Mouse (Mus musculus): Measurements from ENCODE around the gene Afap1. TPM values are rescaled to one million over a fixed set of nuclear protein-coding genes. Genes with fewer than 3 reads are reported as not detected.

The Afap1 gene
- 12.3 and 14.1 TPM in 2 replicates for polyA plus RNA-seq (2012; rRNA removed)

DNA sequence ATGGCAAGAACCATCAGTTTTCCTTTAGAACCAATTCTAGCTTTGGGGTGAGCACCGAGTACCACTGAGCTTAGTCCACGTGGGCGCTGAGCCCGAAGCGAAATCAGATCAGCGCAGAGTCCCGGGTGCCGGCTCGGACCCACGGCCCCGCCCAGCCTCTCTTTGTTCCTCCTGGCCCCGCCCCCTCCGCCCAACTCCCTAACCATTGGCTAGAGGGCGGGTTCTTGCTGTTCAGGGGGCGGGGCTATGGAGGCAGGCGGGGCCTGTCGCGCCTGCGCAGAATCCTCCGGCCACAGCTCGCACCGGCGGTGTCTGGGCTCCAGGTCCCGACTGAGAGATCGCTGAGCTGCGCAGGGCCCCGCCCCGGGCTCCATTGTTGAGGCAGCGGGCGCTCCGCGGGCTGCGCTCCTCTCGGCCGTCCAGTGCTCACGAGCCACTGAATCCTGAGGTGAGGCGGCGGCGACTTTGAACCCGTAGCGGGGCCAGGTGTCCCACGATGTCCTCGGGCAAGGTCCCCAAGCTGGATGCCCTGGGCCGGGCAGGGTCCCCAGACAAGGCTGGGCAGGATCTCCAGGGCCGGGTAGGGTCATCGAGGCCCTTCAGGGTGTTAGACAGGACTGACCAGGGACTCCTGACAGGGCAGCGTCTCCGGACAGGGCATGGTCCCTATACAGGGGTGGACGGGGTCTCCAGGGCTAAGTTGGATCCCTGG, at the start of gene Afap1:
Gene Afap1, plus strand, starts transcription at position 227 of the 712 bp plus-strand sequence.
- Histone ChIP-seq H3K4me1 (ENCODE audit: control insufficient read depth, insufficient read depth, low read length) (peaks cover 2% of the 10 kb centered on the region), H3K27ac (ENCODE audit: insufficient read depth, low read length) (peak within 1 kb of the TSS; percentile 78)
- TF ChIP-seq POLR2A (IDR thresholded peaks at IDR 0.05; ENCODE audit: extremely low read depth, insufficient read depth, low read length) (peak; percentile 53; the same call in 1 of the 2 replicates), CTCF (IDR thresholded peaks at IDR 0.05; ENCODE audit: extremely low read depth, insufficient read depth, low read length) (no peak)

DNA sequence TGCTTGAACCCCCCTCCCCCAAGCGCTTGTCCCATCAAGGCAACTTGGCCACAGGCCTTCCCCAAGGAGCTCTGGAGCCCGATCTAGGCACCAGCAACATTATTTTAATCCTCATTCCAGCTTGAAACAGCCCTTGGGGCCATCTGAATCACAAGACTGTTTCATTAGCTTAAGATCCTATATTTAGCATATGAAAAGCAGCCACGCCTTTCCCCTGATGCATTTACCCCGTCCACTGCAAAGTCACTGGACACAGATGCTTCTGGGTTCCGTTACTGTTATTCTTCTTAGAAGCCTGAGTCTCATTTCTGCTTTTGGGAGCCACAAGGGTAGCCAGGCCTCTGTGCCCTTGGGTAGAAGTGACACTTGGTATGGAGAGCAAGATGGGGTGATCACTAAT, 41.6 kb upstream of the Afap1 start:
- H3K27ac ChIP-seq (ENCODE audit: insufficient read depth, low read length): no peak overlapping the region
- H3K4me3 ChIP-seq (ENCODE audit: insufficient read depth, low read length): no peak overlapping the region
- no peaks in the 10 kb centered on the region for H3K4me1 ChIP-seq (ENCODE audit: control insufficient read depth, insufficient read depth, low read length)
- TF ChIP-seq CTCF (IDR thresholded peaks at IDR 0.05; ENCODE audit: extremely low read depth, insufficient read depth, low read length) (no peak), POLR2A (IDR thresholded peaks at IDR 0.05; ENCODE audit: extremely low read depth, insufficient read depth, low read length) (no peak)

More for the DNA sequence above, at the start of gene Afap1:
- peak within 1 kb of the TSS; percentile 68 for H3K4me3 ChIP-seq (ENCODE audit: insufficient read depth, low read length)

DNA sequence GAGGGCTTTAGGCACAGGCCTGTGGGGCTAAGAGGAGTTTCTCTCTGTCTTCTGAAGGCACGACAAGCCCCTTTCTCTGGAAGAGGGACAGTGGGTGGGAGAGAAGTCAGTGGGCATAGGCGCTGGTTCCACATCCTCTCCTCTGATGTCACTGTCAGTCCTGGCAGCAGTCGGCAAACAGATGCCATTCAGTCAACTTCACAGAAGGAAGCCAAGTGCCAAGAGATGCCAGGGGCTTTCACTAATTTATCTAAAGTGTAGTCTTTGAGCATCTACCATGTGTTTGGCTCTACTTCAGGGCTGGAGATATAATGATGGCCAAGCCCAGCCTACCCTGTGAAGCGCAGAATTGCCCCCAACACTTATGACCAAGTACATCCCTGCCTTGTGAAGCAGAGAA, 39.7 kb upstream of the Afap1 start:
- TF ChIP-seq CTCF (IDR thresholded peaks at IDR 0.05; ENCODE audit: extremely low read depth, insufficient read depth, low read length): no peak
- no peak for TF ChIP-seq POLR2A (IDR thresholded peaks at IDR 0.05; ENCODE audit: extremely low read depth, insufficient read depth, low read length)
- no peaks in the 10 kb centered on the region for H3K4me1 ChIP-seq (ENCODE audit: control insufficient read depth, insufficient read depth, low read length)
- no peak overlapping the region for H3K4me3 ChIP-seq (ENCODE audit: insufficient read depth, low read length)
- H3K27ac ChIP-seq (ENCODE audit: insufficient read depth, low read length): no peak overlapping the region

DNA sequence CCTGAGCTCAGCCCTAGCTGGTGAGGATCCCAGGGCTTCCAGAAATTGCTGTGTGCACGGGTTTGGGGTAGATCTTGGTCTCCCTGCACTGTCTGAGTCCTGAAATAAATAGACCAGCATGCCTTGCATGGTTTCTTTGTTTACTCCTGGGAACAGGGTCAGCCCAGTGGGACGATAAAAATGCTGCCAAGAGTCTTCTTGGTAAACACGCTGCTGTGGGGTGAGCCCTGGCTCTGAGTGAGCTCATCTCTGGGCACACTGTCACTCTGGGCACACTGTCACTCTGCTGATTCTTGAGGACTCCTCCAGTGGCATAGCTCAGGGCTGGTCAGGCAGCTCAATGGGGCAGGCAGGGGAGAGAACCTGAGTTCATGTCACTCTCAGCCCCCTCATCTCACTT, 36.9 kb upstream of the Afap1 start:
- Histone ChIP-seq H3K4me3 (ENCODE audit: insufficient read depth, low read length) (no peak overlapping the region), H3K4me1 (ENCODE audit: control insufficient read depth, insufficient read depth, low read length) (no peaks in the 10 kb centered on the region), H3K27ac (ENCODE audit: insufficient read depth, low read length) (peak overlapping the region; percentile 74)
- TF ChIP-seq CTCF (IDR thresholded peaks at IDR 0.05; ENCODE audit: extremely low read depth, insufficient read depth, low read length): no peak
- TF ChIP-seq POLR2A (IDR thresholded peaks at IDR 0.05; ENCODE audit: extremely low read depth, insufficient read depth, low read length): no peak

DNA sequence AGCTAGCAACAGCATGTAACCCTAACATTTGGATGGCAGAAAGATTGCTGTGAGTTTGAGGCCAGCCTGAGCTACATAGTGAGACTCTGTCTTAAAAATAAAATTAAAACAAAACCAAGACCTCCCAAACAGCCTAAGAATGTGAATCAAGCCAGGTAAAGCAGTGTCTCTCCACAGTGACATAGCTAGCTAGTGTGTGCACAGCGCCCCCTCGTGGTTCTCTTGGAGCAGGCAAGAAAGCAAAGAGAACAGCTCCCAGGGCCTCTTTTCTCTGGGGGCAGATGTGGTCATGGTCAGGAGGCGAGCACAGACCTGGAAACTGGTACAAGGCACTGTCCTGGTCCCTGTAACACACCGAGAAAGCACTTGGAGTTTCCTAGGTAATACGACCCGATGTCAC, 35.0 kb upstream of the Afap1 start:
- H3K27ac ChIP-seq (ENCODE audit: insufficient read depth, low read length): no peak overlapping the region
- TF ChIP-seq CTCF (IDR thresholded peaks at IDR 0.05; ENCODE audit: extremely low read depth, insufficient read depth, low read length): peak; percentile 89
- no peak for TF ChIP-seq POLR2A (IDR thresholded peaks at IDR 0.05; ENCODE audit: extremely low read depth, insufficient read depth, low read length)
- H3K4me3 ChIP-seq (ENCODE audit: insufficient read depth, low read length): no peak overlapping the region
- no peaks in the 10 kb centered on the region for H3K4me1 ChIP-seq (ENCODE audit: control insufficient read depth, insufficient read depth, low read length)

DNA sequence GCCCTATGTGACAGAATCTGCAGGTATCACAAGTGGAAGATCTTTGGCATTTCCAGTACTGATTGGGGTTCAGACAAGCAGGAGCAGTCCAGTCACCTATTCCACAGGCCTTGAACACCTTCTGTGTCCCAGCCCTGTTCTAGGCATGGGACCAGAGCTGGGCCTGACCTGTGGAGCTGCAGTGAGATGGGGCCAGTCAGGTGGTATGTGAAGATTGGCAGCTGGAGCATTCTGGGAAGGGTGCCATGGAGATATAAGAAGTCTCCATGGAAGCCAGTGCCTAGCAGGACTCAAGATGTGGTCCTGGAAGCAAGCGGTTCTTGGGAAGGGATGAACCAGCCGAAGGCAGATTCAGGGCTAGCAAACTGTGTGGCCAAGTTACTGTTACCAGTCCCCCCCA, 31.7 kb upstream of the Afap1 start:
- Histone ChIP-seq H3K4me1 (ENCODE audit: control insufficient read depth, insufficient read depth, low read length) (no peaks in the 10 kb centered on the region), H3K4me3 (ENCODE audit: insufficient read depth, low read length) (no peak overlapping the region), H3K27ac (ENCODE audit: insufficient read depth, low read length) (no peak overlapping the region)
- no peak for TF ChIP-seq CTCF (IDR thresholded peaks at IDR 0.05; ENCODE audit: extremely low read depth, insufficient read depth, low read length)
- TF ChIP-seq POLR2A (IDR thresholded peaks at IDR 0.05; ENCODE audit: extremely low read depth, insufficient read depth, low read length): no peak

DNA sequence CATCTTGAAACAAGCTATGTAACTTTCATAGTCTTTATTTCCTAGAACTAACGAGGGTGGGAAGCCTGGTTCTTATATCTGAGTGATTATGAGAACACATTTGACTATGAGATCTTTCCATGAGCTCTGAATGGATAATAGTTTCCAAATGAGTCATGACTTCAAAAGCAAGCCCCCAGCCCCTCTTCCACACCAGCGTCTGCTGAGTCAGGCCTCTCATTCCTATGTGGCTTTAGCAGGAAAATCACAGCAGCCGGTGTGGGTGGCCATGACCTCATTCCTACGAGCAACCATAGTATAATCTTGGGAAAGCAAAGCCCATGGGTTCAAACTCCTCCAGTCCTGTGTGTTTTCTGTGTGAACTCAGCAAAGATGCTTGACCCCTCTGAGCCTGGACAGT, 23.1 kb upstream of the Afap1 start:
- Histone ChIP-seq H3K4me3 (ENCODE audit: insufficient read depth, low read length) (no peak overlapping the region), H3K4me1 (ENCODE audit: control insufficient read depth, insufficient read depth, low read length) (no peaks in the 10 kb centered on the region), H3K27ac (ENCODE audit: insufficient read depth, low read length) (no peak overlapping the region)
- TF ChIP-seq POLR2A (IDR thresholded peaks at IDR 0.05; ENCODE audit: extremely low read depth, insufficient read depth, low read length) (no peak), CTCF (IDR thresholded peaks at IDR 0.05; ENCODE audit: extremely low read depth, insufficient read depth, low read length) (no peak)

DNA sequence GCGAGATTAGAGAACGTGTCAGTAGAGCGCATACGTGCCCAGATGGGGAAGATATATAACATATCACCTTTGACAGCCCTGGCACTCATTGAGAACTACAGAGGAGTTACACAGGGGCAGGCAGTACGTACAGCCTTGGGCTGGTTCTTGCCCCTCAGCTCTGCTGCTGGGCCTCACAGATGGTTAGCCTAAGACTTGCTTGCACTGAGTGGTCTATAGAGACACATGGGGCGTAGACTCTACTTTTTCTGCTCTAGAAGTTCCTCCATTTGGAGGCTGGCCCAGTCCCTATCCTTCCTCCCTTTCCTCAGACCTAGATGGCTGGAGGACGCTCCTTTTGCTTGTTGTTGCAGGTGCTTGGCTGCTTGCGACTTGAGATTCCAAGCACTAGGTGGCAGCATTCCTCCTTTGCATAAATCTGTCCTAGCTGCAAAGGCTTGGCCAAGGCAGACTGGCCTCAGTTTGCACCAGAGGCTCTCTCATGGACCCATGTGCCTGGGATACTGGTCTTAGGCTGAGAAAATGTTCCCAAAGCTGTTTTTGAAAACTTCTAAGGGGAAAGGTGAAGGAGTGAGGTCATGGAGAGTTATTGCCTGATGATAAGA, 22.6 kb upstream of the Afap1 start:
- peak; percentile 89 for TF ChIP-seq CTCF (IDR thresholded peaks at IDR 0.05; ENCODE audit: extremely low read depth, insufficient read depth, low read length)
- no peak for TF ChIP-seq POLR2A (IDR thresholded peaks at IDR 0.05; ENCODE audit: extremely low read depth, insufficient read depth, low read length)
- Histone ChIP-seq H3K27ac (ENCODE audit: insufficient read depth, low read length) (no peak overlapping the region), H3K4me1 (ENCODE audit: control insufficient read depth, insufficient read depth, low read length) (no peaks in the 10 kb centered on the region), H3K4me3 (ENCODE audit: insufficient read depth, low read length) (no peak overlapping the region)

DNA sequence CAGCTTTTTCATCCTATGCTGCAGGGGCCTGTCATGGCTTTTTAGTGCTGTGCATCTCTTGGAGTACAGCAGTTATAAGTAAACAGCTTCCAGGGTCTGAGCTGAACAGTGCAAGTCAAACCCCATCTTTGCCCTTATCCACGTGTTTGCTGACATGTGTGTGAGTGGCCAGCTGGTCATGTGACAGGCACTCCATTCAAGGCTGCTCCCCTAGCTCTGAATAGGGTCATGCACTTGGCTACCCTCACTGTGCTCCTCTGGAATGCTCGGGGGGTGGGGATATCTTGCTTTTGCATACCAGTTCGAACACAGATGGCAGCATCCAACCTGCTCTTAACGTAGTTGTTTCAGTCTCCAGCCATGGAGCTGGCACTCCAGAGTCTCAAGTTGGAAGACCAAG, 19.7 kb upstream of the Afap1 start:
- Histone ChIP-seq H3K27ac (ENCODE audit: insufficient read depth, low read length) (no peak overlapping the region), H3K4me1 (ENCODE audit: control insufficient read depth, insufficient read depth, low read length) (no peaks in the 10 kb centered on the region), H3K4me3 (ENCODE audit: insufficient read depth, low read length) (no peak overlapping the region)
- TF ChIP-seq CTCF (IDR thresholded peaks at IDR 0.05; ENCODE audit: extremely low read depth, insufficient read depth, low read length) (no peak), POLR2A (IDR thresholded peaks at IDR 0.05; ENCODE audit: extremely low read depth, insufficient read depth, low read length) (no peak)

DNA sequence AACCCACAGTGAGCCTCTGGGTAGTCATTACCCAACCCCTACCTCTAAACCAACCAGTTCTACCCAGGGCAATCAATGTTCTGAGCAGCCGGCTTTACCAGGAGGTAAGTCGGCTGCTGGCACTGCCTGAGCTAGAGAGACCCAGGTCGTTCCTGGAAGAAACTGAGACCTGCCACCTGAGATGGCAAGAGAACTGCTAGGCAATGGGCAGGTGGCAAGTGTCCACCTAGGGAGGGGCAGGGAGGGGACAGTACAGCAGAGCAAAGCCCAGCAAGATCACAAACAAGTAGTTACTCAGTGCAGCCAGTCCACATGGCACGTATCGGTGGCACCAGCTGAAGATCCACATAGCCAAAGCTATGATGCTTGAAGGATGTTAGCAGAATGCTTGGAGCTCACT, 16.9 kb upstream of the Afap1 start:
- no peak overlapping the region for H3K27ac ChIP-seq (ENCODE audit: insufficient read depth, low read length)
- no peak overlapping the region for H3K4me3 ChIP-seq (ENCODE audit: insufficient read depth, low read length)
- peaks cover 5% of the 10 kb centered on the region for H3K4me1 ChIP-seq (ENCODE audit: control insufficient read depth, insufficient read depth, low read length)
- TF ChIP-seq POLR2A (IDR thresholded peaks at IDR 0.05; ENCODE audit: extremely low read depth, insufficient read depth, low read length): no peak
- TF ChIP-seq CTCF (IDR thresholded peaks at IDR 0.05; ENCODE audit: extremely low read depth, insufficient read depth, low read length): no peak
